Mouse (Mus musculus) forebrain, embryonic 12.5 days (tissue): Measurements from ENCODE around the gene Ppid. TPM values are rescaled to one million over a fixed set of nuclear protein-coding genes. Genes with fewer than 3 reads are reported as not detected.

Experiments
- ATAC-seq: fragments of 200-750 bp; cut with Nextera tagmentation; 2 replicates; pipeline ENCODE4 v1.8.0; 2017; ENCODE audit warnings: moderate TSS enrichment; ENCODE audit not compliant: low FRiP score
- H3K27ac ChIP-seq: fragments of 300-500 bp; sonication (generic); 2 replicates; pipeline ENCODE4 v1.5.1; 2016; ENCODE audit warnings: mild to moderate bottlenecking
- H3K27me3 ChIP-seq: fragments of 300-500 bp; sonication (generic); 2 replicates; pipeline ENCODE4 v1.6.1; 2016; ENCODE audit warnings: mild to moderate bottlenecking
- H3K36me3 ChIP-seq: fragments of 300-500 bp; sonication (generic); replicated peaks from 2 replicates; pipeline ENCODE4 v1.6.1; 2016; ENCODE audit warnings: mild to moderate bottlenecking
- H3K4me1 ChIP-seq: fragments of 300-500 bp; sonication (generic); 2 replicates; pipeline ENCODE4 v1.6.1; 2016
- H3K4me2 ChIP-seq: fragments of 300-500 bp; sonication (generic); 2 replicates; pipeline ENCODE4 v1.6.1; 2016; ENCODE audit warnings: mild to moderate bottlenecking, moderate library complexity
- H3K4me3 ChIP-seq: fragments of 300-500 bp; sonication (generic); replicated peaks from 2 replicates; pipeline ENCODE4 v1.5.1; 2016; ENCODE audit warnings: mild to moderate bottlenecking
- H3K9ac ChIP-seq: fragments of 300-500 bp; sonication (generic); 2 replicates; pipeline ENCODE4 v1.6.1; 2016; ENCODE audit warnings: mild to moderate bottlenecking
- H3K9me3 ChIP-seq: fragments of 300-500 bp; sonication (generic); 2 replicates; pipeline ENCODE4 v1.6.1; 2016
- WGBS: fragments of 180-500 bp; shearing (Covaris S2); methylation state at CpG from one replicate; pipeline ENCODE4 v1.1.7; 2016; 5-methylcytosine and 5-hydroxymethylcytosine counted together
- polyA plus RNA-seq: library from polyadenylated mRNA; unstranded; fragments of >200 nt; fragmentation: Nextera tagmentation; extraction: Ambion mirVana; gene quantifications from 2 replicates; pipeline ENCODE4 v1.2.1, GENCODE M21; 2016

Ppid gene
- polyA plus RNA-seq = 176 and 188 TPM in 2 replicates

- Histone ChIP-seq H3K27me3 (no peaks in the 10 kb centered on the region), H3K4me3 (peak within 1 kb of the TSS; percentile 88), H3K4me1 (peaks cover 9% of the 10 kb centered on the region), H3K4me2 (peak within 1 kb of the TSS; percentile 70), H3K9ac (peak within 1 kb of the TSS; percentile 85), H3K27ac (peak within 1 kb of the TSS; percentile 78), H3K36me3 (peaks cover 22% of the 10 kb centered on the region), H3K9me3 (no peaks in the 10 kb centered on the region)
- peak; percentile 86 for ATAC-seq
- 3% methylated on average over 63 of the region's 63 CpGs for WGBS
Observed at GRCm38 (mm10) chr3:79590863-79591792, at the start of gene Ppid. Ppid (plus strand) TSS chr3:79591342.

GRCm38 (mm10) chr3:79542585-79542984 lies 48.6 kb upstream of the Ppid start:
- Histone ChIP-seq H3K4me2 (no peak overlapping the region), H3K36me3 (no peaks in the 10 kb centered on the region), H3K4me1 (no peaks in the 10 kb centered on the region), H3K27me3 (no peaks in the 10 kb centered on the region), H3K4me3 (no peak overlapping the region), H3K9me3 (no peaks in the 10 kb centered on the region), H3K27ac (no peak overlapping the region), H3K9ac (no peak overlapping the region)
- ATAC-seq = no peak
- 41% methylated on average over 6 of the region's 6 CpGs for WGBS

GRCm38 (mm10) chr3:79548681-79549437 lies 42.3 kb upstream of the Ppid start:
- Histone ChIP-seq H3K4me1 (no peaks in the 10 kb centered on the region), H3K9ac (no peak overlapping the region), H3K27ac (no peak overlapping the region), H3K4me2 (no peak overlapping the region), H3K9me3 (no peaks in the 10 kb centered on the region), H3K27me3 (no peaks in the 10 kb centered on the region), H3K4me3 (no peak overlapping the region), H3K36me3 (0 out of 2 replicates have a peak, but pooled peaks cover 3% of the 10 kb centered on the region)
- ATAC-seq = no peak
- 87% methylated on average over 17 of the region's 17 CpGs for WGBS

GRCm38 (mm10) chr3:79549751-79550393 lies 41.3 kb upstream of the Ppid start:
- 94% methylated on average over 8 of the region's 8 CpGs for WGBS
- no peaks in the 10 kb centered on the region for H3K4me1 ChIP-seq
- H3K9ac ChIP-seq = no peak overlapping the region
- ATAC-seq = no peak
- no peaks in the 10 kb centered on the region for H3K9me3 ChIP-seq
- no peak overlapping the region for H3K4me3 ChIP-seq
- H3K27me3 ChIP-seq = no peaks in the 10 kb centered on the region
- H3K36me3 ChIP-seq = 0 out of 2 replicates have a peak, but pooled peaks cover 3% of the 10 kb centered on the region
- H3K4me2 ChIP-seq = no peak overlapping the region
- H3K27ac ChIP-seq = no peak overlapping the region

- Histone ChIP-seq H3K9ac (no peak overlapping the region), H3K27me3 (no peaks in the 10 kb centered on the region), H3K4me3 (no peak overlapping the region), H3K27ac (no peak overlapping the region), H3K9me3 (no peaks in the 10 kb centered on the region), H3K36me3 (0 out of 2 replicates have a peak, but pooled peaks cover 3% of the 10 kb centered on the region), H3K4me2 (no peak overlapping the region), H3K4me1 (no peaks in the 10 kb centered on the region)
- WGBS = 89% methylated on average over 10 of the region's 10 CpGs
- no peak for ATAC-seq
Observed at GRCm38 (mm10) chr3:79551826-79552552, 39.2 kb upstream of the Ppid start.

- WGBS = 93% methylated on average over 3 of the region's 3 CpGs
- H3K4me3 ChIP-seq = no peak overlapping the region
- H3K36me3 ChIP-seq = 0 out of 2 replicates have a peak, but pooled peaks cover 3% of the 10 kb centered on the region
- ATAC-seq = no peak
- H3K4me2 ChIP-seq = no peak overlapping the region
- H3K27me3 ChIP-seq = no peaks in the 10 kb centered on the region
- no peaks in the 10 kb centered on the region for H3K9me3 ChIP-seq
- H3K4me1 ChIP-seq = no peaks in the 10 kb centered on the region
- H3K27ac ChIP-seq = no peak overlapping the region
- H3K9ac ChIP-seq = no peak overlapping the region
Observed at GRCm38 (mm10) chr3:79553779-79554178, 37.4 kb upstream of the Ppid start.

- Histone ChIP-seq H3K27ac (no peak overlapping the region), H3K36me3 (0 out of 2 replicates have a peak, but pooled peaks cover 3% of the 10 kb centered on the region), H3K4me1 (no peaks in the 10 kb centered on the region), H3K4me2 (no peak overlapping the region), H3K27me3 (no peaks in the 10 kb centered on the region), H3K4me3 (no peak overlapping the region), H3K9me3 (no peaks in the 10 kb centered on the region), H3K9ac (no peak overlapping the region)
- ATAC-seq = no peak
- 90% methylated on average over 6 of the region's 6 CpGs for WGBS
Observed at GRCm38 (mm10) chr3:79555061-79555460, 36.1 kb upstream of the Ppid start.

GRCm38 (mm10) chr3:79559021-79559772 lies 31.9 kb upstream of the Ppid start:
- ATAC-seq = no peak
- H3K4me3 ChIP-seq = no peak overlapping the region
- no peaks in the 10 kb centered on the region for H3K36me3 ChIP-seq
- H3K4me1 ChIP-seq = 0 out of 2 replicates have a peak, but pooled peaks cover 4% of the 10 kb centered on the region
- no peak overlapping the region for H3K27ac ChIP-seq
- H3K9me3 ChIP-seq = no peaks in the 10 kb centered on the region
- WGBS = 84% methylated on average over 9 of the region's 9 CpGs
- no peak overlapping the region for H3K4me2 ChIP-seq
- no peak overlapping the region for H3K9ac ChIP-seq
- no peaks in the 10 kb centered on the region for H3K27me3 ChIP-seq

- Histone ChIP-seq H3K27ac (no peak overlapping the region), H3K4me2 (no peak overlapping the region), H3K9me3 (no peaks in the 10 kb centered on the region), H3K4me1 (0 out of 2 replicates have a peak, but pooled peaks cover 4% of the 10 kb centered on the region), H3K36me3 (no peaks in the 10 kb centered on the region), H3K9ac (no peak overlapping the region), H3K27me3 (no peaks in the 10 kb centered on the region), H3K4me3 (no peak overlapping the region)
- WGBS = 89% methylated on average over 5 of the region's 5 CpGs
- no peak for ATAC-seq
Observed at GRCm38 (mm10) chr3:79559773-79560045, 31.4 kb upstream of the Ppid start.

- WGBS = 95% methylated on average over 6 of the region's 6 CpGs
- ATAC-seq = no peak
- Histone ChIP-seq H3K9ac (no peak overlapping the region), H3K9me3 (no peaks in the 10 kb centered on the region), H3K4me3 (no peak overlapping the region), H3K36me3 (no peaks in the 10 kb centered on the region), H3K4me2 (no peak overlapping the region), H3K27ac (no peak overlapping the region), H3K4me1 (0 out of 2 replicates have a peak, but pooled peaks cover 4% of the 10 kb centered on the region), H3K27me3 (no peaks in the 10 kb centered on the region)
Observed at GRCm38 (mm10) chr3:79560555-79560954, 30.6 kb upstream of the Ppid start.
